Mouse (Mus musculus) Muller cell, postnatal 12 days (primary cell): ENCODE data around the gene Cfap43.
A peak's percentile ranks its signal among the peaks of the same experiment; 100 is the strongest.

ENCODE experiments used
- DNase-seq: peaks from one replicate; pipeline ENCODE4 v3.0.0-alpha.2; 2015; ENCODE audit errors: inconsistent ontology term

Gene Cfap43

GRCm38 (mm10) chr19:47795009-47795728 is 123.9 kb downstream of the Cfap43 start:
- DNase-seq, result peak; percentile 47

DNA sequence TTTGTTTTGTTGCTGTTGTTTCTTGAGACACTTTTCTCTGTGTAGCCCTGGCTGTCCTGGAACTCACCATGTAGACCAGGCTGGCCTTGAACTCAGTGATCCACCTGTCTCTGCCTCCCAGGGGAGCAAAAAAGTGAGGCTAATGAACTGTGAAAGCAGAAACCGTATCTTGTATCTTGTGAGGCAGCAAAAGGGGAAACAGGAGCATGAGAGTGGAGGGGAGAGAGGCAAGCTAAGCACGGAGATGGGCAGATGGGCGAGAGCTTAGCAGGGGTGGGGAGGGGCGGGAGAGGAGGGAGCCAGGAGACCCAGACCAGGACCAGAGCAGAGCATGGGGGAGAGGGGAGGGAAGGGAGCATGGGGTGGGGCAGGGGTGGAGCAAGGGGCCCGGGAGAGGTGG is 124.8 kb downstream of the Cfap43 start:
- DNase-seq, result no peak

DNA sequence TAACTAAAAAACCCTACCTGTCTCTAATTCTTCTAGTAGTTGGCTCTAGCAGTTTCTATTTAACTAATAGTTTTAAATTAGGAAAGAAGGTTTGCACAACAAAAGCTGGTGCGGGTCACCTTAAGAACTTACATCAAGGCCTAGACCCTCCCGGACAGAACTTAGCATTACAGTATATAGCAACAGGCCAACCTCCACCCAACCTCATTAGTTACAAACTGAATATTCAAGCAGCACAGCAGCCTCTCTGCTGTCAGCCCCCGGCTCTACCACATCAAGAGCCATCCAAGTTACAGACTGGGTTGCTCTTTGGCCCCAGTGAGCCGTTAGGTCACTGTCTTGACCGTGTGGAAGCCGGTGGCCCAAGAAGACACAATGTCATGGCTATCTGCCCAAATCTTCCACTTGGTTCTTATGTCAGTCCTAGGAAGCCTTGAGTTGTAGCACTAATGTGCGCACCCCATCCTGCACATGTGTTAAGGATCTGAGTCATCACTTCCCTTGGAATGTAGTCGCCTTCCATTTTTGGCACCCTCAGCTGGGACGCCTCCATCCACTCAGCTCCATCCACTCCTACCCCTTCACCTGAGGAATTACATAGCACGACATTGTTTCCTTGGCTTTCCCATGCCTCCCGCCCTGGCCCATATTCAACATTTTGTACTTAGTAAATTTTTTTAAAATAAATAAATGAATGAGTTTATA is 128.6 kb downstream of the Cfap43 start:
- no peak for DNase-seq

DNA sequence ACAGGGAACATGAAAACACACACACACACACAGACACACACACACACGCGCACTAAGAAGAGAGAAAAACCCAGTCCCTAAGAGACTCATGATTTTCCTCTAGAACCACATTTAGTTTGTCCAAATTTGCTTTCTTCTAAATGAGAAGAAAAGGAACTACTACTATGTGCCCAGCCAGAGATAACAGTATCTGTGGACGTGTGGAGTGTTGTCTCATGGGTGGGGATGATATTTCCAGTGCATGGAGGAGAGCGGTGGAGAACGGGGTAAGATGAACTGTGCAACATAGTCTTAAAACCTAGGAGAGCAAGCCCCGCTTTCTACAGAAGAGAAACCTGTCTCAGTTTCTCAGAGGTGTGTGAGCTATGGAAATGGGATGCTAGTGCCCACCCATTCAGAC is 135.2 kb downstream of the Cfap43 start:
- no peak for DNase-seq

DNA sequence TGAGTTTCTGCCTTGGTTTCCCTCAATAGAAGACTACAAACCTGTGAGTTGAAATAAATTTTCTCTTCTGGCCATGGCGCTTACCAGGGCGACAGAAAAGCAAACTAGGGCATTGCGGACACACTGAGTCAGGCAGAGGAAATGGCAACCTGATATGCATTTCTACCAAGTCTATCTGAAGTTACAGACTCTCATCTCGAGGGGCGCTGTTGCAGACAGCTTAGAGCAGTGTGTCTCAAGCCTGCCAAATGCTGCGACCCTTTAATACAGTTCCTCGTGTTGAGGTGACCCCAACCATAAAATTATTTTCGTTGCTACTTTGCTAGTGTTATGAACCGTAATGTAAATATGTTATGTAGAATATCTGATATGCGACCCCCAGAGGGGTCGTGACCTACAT is 138.1 kb downstream of the Cfap43 start:
- DNase-seq, result no peak

GRCm38 (mm10) chr19:47780145-47780544 is 138.9 kb downstream of the Cfap43 start:
- DNase-seq, result no peak

DNA sequence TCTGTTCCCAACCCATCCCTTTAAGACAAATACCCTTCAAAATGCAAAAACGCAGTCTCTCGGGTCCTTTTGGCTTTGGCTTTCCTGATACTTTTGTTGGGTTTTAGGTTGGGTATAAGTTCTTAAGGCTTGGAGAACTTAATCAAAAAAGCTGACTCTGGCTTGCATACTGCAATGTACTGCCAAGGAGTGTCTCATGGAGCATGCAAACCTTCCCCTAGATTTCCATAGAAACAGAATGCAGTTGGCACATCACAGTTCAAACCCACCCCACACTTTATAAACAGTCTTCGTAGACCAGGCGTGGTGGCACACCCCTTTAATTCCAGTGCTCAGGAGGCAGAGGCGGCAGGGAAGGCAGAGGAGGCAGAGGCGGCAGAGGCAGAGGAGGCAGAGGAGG is 141.2 kb downstream of the Cfap43 start:
- DNase-seq, result no peak

- no peak for DNase-seq
These were observed 163.5 kb downstream of the Cfap43 start for GRCm38 (mm10) chr19:47755625-47756024.

DNA sequence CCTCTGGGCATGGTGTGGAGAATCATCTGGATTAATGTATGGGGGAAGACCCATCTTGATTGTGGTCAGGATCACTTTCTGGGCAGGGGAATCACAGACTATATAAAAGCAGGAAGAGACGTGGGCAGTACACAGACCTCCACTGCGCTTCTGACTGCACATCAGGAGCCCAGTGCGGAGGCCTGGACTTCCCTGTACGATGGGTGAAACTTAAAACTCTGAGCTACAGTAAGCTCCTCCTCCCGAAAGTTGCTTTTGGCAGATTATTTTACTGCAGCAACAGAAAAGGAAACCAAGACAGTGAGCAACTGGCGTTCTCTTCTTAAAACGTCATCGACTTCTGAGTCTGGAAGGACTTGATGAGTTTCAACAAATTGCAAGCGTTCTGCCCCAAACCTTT is 164.2 kb downstream of the Cfap43 start:
- DNase-seq, result no peak

DNA sequence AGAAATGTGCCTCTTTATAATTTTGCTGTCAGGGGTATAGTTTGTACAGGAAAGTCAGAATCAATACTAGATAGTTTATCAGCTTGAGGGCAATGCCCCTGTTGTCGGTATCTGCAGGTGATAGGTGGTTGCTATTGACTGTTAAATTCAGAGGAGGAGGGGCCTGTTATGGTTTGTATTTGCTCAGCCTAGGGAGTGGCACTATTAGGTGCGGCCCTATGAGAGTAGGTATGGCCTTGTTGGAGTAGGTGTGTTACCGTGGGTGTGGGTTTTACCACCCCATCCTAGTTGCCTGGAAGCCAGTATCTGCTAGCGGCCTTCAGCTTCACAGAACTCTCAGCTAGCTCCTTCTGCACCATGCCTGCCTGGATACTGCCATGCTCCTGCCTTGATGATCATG is 165.2 kb downstream of the Cfap43 start:
- DNase-seq, result no peak

DNA sequence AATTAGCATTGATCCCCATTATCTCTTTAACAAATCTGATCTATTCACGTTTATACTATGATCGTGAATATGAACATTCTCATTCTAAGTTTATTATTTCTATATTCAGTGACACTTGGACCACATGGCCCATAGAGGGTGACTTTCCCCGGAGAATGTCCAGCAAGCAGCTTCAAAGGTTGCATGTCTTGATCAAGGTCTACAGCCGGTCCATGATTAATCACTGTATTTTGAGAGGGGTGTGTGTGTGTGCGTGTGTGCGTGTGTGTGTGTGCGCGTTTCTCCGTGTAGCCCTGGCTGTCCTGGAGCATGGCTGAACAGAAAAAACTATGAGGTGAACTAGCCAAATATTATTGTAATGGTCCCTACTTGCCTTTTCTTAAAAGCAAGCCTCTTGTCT is 166.6 kb downstream of the Cfap43 start:
- no peak for DNase-seq

DNA sequence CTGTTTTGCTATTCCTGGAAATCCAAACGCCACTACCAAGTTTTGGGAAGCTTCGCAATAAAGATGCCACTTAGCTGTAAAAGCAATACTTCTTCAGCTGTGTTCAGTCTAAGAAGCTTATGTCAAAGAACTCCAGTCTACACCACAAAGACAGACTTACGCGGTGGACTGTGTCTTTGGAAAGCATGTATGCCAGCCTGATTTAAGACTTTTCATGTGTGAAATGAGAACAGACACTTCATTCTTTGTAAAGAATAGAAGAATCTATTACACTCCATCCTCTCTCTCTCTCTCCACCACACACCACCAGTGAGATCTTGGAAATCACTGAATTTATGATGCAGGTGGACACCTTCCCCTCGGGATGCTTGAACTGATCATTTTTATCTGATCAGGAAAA is 168.7 kb downstream of the Cfap43 start:
- DNase-seq, result peak; percentile 32

GRCm38 (mm10) chr19:47748950-47749349 is 170.1 kb downstream of the Cfap43 start:
- no peak for DNase-seq

GRCm38 (mm10) chr19:47747072-47747471 is 172.0 kb downstream of the Cfap43 start:
- no peak for DNase-seq

DNA sequence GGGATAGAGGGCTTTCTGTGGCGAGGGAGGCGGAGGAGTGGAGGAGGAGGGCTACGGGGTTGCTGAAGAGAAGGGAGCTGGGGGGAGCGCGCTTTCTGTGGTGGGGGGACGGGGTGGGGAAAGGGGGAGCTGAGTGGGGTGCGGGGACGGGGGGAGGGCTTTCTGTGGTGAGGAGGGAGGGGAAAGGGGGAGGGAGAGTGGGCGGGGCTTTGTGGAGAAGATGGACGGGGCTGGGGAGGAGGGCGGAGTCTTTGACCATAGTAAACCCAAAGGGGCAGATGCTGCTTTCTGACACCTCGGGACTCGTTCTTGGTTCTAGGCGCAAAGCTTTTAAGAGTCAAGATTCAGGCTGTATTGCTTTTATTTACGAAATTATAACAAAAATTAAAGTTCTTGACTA is 187.2 kb downstream of the Cfap43 start:
- DNase-seq, result peak; percentile 85

- DNase-seq, result peak; percentile 100
These were observed 187.8 kb downstream of the Cfap43 start, which contains the start of gene Sfr1 for GRCm38 (mm10) chr19:47731071-47731881. Gene Sfr1, plus strand, starts transcription at chr19:47731682.

- DNase-seq, result peak; percentile 85
These were observed 188.4 kb downstream of the Cfap43 start for GRCm38 (mm10) chr19:47730691-47731070.

- peak; percentile 69 for DNase-seq
These were observed 193.4 kb downstream of the Cfap43 start for GRCm38 (mm10) chr19:47725643-47726140.

DNA sequence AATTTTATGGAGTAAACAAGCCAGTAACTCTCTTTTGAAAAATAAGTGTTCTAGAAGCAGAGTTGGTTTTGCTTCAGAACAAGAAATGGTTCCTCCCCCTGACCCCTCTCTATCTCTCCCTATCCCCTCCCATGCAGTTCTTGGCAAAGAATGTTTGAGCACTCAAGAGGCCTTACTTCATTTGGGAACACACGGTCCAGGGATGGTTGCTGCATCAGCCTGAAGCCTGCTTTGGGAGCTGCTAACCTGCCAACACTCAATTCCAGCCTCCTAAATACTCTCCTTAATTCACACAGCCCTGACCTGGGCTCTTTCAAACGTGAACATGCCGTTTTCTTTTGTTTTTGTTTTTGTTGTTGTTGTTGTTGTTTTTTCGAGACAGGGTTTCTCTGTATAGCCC is 194.2 kb downstream of the Cfap43 start:
- no peak for DNase-seq

DNA sequence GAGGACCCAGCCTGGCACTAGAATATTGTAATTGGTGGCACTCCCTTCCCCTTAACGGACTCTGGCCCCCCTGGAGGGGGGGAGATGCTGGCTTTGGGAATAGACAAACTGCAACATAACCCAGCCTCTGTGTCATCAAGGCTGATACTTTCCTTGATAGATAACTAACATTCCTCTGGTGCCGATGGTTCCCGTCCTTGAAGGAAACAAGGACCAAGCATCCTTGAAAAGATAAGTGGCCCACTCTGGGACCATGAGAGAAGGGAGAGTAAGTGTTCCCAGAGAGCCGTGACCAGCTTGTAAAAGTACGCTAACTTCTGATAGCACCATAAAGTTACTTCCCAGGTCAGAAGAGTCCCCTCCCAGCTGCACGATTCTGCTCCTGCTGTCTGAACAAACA is 196.6 kb downstream of the Cfap43 start:
- no peak for DNase-seq

DNA sequence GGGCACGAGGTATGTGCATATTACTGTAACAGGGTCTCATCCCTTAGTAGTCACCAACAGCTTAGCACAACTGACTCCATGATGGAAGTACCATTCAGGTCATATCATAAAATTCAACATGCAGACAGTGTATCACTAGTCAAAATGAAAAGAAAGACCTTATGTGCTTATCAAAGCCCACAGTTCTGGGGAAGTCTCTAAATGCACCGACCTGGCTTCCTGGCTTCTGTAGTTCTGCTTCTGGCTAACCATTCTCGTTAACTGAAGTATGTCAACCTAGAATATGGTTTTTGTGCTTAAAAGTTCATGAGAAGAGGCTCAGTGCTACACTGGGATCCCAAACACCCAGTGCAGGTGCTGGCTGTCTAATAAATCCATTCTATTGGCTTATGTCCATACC is 199.9 kb downstream of the Cfap43 start:
- DNase-seq, result no peak

DNA sequence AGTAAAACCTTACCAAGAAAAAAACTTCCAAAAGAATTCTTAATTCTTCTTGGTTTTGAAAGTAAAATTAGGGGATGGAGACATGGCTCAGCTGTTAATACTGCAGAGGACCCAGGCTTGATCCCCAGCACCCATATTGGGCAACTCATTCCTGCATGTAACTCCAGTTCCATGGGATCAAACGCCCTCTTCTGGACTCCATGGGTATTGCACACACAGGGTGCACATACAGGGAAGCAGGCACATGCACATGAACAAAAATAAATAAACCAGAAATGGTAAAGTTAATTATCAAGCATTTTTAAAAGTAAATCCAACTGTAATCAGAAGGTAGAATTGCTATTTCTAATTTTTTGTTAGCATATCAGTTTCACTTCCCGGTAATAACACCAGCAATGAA is 202.9 kb downstream of the Cfap43 start:
- DNase-seq, result no peak
